Mouse (Mus musculus) kidney, postnatal 25 days (tissue): ENCODE results near the gene Dcaf1.

Source experiments
- DNase-seq, 2 experiments: peaks; one replicate each; pipeline ENCODE4 v3.0.0; 2021; ENCODE audit warnings: mixed read lengths in 2 of 2

Gene Dcaf1

DNA sequence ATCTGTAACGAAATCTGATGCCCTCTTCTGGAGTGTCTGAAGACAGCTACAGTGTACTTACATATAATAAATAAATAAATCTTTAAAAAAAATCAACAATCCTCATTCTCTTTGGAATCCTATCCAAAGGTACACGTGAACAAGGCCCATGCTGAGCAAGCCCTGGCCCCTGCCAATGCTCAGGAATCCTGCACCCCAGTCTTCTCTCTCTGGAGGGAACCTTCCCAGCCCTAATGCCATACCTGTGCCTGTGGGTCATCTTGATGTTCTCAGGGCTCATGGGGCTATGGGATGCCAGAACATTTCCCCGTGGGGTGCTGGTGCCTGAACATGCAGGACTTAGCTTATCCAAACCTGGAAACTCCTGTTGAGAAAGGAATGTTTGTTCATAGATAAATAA is 86.5 kb downstream of the Dcaf1 start:
- no peak for DNase-seq

- no peak for DNase-seq
Observed at GRCm38 (mm10) chr9:106908715-106909114, 87.0 kb downstream of the Dcaf1 start.

DNA sequence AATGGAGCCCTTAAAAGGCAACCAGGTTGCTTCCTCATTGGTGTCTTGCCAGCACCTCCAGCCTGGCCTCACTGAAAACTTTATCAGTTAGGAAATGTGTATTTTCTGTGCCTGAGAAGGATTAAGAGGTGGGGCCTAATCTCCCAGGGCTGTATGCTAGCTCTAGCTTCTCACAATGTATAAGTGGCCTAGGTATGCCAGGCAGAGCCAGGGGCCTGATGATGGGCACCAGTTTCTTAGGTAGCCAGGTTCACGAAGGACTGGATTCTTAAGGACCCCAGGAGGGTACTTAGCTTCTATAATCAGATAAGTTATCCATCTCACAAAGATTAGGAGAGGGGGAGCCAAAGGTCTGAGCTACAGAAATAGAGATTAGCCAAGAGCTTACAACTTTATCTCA is 90.0 kb downstream of the Dcaf1 start:
- DNase-seq: no peak

DNA sequence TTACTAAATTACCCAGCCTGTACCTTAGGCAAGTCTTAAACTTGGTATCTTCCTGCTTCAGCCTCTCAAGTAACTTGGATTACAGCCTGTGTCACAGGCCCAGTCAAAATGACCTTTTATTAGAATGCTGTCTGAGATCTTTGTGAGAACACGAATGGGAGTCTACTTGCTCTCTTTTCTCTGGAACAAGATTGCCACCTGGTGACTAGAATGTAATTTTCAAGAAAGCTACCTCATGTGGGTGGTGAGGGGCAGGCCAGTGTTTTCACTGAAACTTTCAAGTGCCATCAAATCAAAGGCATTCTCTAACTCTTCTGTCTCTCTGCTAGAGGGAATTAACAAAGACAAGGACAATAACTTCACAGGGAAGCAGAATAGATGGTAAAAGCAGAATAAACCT is 92.1 kb downstream of the Dcaf1 start:
- no peak for DNase-seq

DNA sequence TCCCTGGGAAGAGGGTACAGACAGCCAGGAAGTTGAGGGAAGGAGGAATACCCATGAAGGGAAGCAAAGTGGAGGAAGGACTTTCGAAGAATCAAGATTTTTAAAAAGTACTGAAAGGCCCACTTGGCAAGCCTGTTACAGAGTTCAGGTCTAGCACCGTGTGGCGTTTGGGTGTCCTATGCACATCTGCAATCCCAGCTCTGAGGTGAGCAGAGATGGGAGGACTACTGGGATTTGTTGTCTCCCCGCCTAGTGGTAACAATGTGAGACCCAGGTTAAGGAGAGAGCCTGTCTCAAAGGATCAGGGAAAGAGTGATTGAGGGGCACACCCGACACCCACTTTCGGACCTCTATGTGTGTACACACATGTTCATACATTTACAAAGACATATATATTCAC is 93.2 kb downstream of the Dcaf1 start:
- DNase-seq: no peak
